Mouse (Mus musculus) myocyte (in vitro differentiated cells): ENCODE data around the gene Tmem120b.

ENCODE experiments used
- E2F4 ChIP-seq: IDR thresholded peaks from one replicate; pipeline ENCODE4 v1.6.1; 2011; ENCODE audit warnings: mild to moderate bottlenecking, control low read depth, moderate library complexity; ENCODE audit not compliant: insufficient read depth
- MAX ChIP-seq: IDR thresholded peaks from one replicate; pipeline ENCODE4 v1.6.1; 2011; ENCODE audit warnings: low read depth, mild to moderate bottlenecking, control low read depth
- POLR2A ChIP-seq: IDR thresholded peaks from one replicate; pipeline ENCODE4 v1.6.1; 2011; ENCODE audit warnings: low read depth, mild to moderate bottlenecking, control low read depth, moderate library complexity; ENCODE audit not compliant: insufficient read length
- POLR2AphosphoS2 ChIP-seq: IDR thresholded peaks from one replicate; pipeline ENCODE4 v1.6.1; 2011; ENCODE audit warnings: low read depth, control low read depth; ENCODE audit not compliant: insufficient read length
- REST ChIP-seq: IDR thresholded peaks from one replicate; pipeline ENCODE4 v1.6.1; 2011; ENCODE audit warnings: mild to moderate bottlenecking, control low read depth, moderate library complexity; ENCODE audit not compliant: insufficient read depth, insufficient read length
- SRF ChIP-seq: IDR thresholded peaks from one replicate; pipeline ENCODE4 v1.6.1; 2011; ENCODE audit warnings: low read depth; ENCODE audit not compliant: control insufficient read depth, insufficient read length
- TCF12 ChIP-seq: IDR thresholded peaks from one replicate; pipeline ENCODE4 v1.6.1; 2011; ENCODE audit warnings: mild to moderate bottlenecking, control low read depth; ENCODE audit not compliant: poor library complexity, insufficient read depth, severe bottlenecking
- TCF3 ChIP-seq: IDR thresholded peaks from one replicate; pipeline ENCODE4 v1.6.1; 2011; ENCODE audit warnings: low read depth, control low read depth; ENCODE audit not compliant: insufficient read length
- USF1 ChIP-seq: IDR thresholded peaks from one replicate; pipeline ENCODE4 v1.6.1; 2011; ENCODE audit warnings: low read depth, mild to moderate bottlenecking, control low read depth, moderate library complexity

GRCm38 (mm10) chr5:123120624-123121215 is 52.5 kb downstream of the Tmem120b start:
- TF ChIP-seq E2F4 (no peak), USF1 (no peak), SRF (no peak), POLR2A (no peak), MAX (no peak), REST (no peak), TCF12 (no peak), POLR2AphosphoS2 (no peak), TCF3 (no peak)
